Mouse (Mus musculus): ENCODE measurements around the gene Apc2. TPM values are rescaled to one million over a fixed set of nuclear protein-coding genes. Genes with fewer than 3 reads are reported as not detected.

The Apc2 gene
- total RNA-seq, 2 experiments from 2014 or later = 6.0 to 6.2 TPM

- DNase-seq = no peak
Observed at GRCm38 (mm10) chr10:80321670-80322581, 26.1 kb downstream of the Apc2 start.

GRCm38 (mm10) chr10:80322811-80323211, 27.0 kb downstream of the Apc2 start:
- DNase-seq = peak; percentile 36

DNA sequence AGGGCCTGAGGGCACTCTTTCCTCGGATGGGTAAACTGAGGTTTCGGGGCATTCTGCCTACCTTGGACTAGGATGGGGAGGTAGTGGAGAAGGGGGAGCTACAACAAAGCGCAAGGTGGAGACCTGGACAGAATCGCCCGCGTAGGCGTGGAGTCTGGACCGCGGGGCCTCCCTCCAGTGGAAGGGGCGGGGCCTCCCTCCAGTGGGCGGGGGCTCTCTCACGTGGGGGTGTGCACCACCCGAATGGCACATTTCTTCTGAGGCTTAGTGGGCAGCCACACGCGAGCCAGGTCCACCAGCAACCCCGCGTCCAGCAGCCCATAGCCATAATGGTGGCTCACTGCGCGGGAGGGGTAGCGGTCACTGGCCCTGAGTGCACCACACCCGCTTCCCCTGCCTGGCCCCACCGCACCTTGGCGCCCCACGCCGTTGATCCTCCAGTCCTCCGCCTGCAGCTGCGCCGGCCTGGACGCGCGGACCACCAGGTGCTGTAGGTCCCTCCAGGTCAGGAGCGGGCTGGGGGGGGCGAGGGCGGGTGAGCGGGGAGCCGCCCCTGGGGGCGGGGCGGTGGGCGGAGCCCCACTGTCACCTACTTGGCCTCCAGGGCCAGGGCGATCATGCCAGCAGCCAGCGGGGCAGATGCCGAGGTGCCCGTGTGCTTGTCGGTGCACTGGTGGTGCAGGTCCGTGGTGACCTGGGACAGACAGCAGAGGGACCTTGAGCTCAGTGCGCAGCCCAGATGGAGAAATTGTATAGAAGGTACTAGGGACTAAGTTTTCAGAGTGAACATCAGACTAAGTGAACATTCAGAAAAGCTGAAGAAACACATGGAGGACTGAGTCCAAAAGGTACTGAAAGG, 27.7 kb downstream of the Apc2 start:
- peak; percentile 74 for DNase-seq

DNA sequence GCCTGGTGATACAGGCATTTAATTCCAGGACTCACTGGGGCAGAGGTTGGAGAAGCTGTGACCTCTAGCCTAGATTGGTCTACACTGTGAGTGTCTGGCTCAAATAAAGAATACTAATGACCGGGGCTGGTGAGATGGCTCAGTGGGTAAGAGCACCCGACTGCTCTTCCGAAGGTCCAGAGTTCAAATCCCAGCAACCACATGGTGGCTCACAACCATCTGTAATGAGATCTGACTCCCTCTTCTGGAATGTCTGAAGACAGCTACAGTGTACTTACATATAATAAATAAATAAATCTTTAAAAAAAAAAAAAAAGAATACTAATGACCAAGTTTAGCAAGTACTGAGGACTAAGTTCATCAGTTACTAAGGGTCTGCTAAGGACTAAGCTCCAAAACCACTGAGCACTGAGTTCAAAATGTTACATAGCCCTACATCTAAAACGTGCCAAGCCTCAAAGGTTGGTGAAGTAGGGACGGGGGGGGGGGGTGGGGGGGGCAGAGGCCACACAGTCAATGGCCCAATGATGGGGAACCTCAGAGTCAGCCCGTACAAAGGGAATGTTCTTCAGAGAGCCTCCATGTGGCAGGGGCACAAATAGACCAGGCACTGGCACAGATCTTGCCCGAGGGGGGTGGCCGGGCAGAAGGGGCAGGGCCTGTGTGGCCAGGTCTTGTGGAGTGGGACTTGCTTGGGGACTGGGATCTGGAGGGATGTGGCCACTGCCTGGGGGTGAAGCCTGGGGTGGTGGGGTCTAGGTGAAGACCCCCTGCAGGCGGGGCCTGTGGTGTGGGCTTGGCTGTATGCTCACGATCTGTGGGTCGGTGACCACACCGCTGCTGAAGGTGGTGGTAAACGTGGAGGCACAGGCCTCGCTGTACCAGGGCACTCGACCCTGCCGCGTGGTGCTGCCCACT, 28.6 kb downstream of the Apc2 start:
- no peak for DNase-seq

DNA sequence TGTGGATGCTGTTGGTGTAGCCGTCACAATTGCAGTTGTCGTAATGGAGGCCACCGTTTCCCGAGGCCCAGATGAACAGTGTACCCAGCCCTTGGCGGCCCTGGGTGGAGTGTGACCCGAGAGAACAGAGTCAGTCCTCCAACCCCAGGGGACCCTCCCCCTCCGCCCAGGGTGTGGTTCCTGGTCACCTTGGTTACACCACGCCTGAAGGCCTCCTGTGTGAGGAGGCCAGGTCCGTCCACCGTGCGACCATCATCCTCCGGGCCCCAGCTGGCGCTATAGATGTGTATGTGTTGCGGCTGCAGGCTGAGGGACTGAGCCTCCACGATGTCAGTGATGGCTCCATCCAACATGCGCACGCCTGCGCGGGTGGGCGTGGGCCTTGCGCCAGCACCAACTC, 29.3 kb downstream of the Apc2 start:
- no peak for DNase-seq

- peak; percentile 95 for DNase-seq
Observed at GRCm38 (mm10) chr10:80329273-80330081, 33.7 kb downstream of the Apc2 start, which contains the start of the genes Pcsk4 and Reep6. Gene Pcsk4, minus strand, starts transcription at chr10:80329498. Gene Reep6, plus strand, starts transcription at chr10:80329953.

GRCm38 (mm10) chr10:80330084-80330483, 34.3 kb downstream of the Apc2 start:
- no peak for DNase-seq

GRCm38 (mm10) chr10:80330888-80331287, 35.1 kb downstream of the Apc2 start:
- DNase-seq = no peak

DNA sequence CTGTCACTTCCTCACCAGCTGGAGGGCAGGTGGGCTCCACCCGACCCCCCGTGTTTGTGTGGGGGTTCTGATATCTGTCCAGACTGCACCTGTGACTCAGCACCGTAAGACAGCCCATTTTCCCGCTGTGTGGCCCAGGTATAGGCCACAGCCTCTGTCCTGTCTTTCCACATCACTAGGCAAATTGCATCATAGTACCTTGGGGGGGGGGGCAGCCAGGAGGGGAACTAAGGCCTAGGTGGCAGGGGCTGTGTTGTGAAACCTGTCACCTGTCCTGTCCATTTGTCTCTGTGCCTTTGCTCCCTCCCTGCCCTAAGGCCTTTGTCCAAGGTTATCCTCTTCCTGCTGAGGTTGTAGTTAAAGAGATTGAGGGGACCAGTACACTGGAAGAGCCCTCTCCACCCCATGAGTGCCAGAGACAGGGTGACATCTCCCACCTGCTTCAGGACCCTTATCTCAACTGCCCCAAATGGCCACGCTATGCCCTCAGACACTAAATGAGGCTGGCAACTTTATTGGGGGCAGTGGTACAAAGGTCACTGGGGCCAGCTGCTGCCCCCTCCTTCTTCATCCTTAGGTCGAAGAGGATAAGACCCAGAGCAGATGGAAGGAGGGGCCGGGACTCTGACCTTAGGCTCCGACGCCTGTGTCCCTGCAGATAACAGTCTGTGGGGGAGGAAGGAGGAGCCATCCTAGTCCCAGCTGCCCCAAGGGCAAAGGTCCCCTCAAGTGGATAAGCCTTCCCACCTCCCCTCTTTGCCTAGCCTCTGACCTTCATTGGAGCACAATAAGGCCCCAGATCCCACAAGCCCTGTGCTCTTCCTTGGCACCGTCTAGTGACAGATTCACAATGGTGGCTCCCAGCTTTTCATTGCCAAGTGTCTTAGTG, 36.1 kb downstream of the Apc2 start:
- DNase-seq = no peak

GRCm38 (mm10) chr10:80332525-80332989, 36.8 kb downstream of the Apc2 start:
- DNase-seq = no peak

DNA sequence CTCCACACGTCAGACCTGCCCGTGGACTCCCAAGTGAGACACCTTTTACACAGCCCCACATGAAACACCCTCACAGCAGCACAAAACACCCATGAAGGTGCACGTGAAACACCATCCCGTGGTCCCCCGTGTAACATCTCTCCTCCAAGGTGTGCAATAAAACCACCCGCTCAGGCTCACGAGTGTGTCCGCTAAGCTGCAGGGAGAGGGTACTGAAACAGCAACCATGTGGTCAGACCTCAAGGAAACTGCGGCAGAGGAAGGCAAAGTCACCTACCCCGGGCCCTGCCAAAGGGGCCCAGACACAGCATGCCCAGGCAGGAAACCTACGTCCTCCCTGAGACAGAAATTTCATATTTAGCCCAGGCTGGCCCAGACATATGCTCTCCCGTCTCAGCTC, 40.5 kb downstream of the Apc2 start:
- no peak for DNase-seq

GRCm38 (mm10) chr10:80339941-80340750, 44.4 kb downstream of the Apc2 start:
- peak; percentile 92 for DNase-seq

DNA sequence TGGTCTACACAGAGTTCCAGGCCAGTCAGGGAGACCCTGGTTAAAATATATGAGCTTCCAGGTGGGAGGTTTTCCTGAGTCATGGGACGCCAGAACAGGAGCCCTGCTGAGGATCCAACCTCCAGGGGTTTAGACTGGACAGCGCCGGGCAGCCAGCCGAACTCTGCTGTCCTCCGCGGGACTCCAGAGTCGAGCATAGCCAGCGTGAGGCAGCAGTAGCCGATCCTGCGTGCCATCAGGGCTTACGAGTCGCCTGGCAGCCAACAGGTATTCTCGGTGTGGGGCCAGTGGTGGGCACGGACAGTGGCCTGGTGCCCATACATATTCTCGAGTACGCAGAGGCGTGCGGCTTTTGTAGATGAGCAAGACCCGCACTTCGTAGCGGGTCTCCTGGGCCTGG, 45.2 kb downstream of the Apc2 start:
- no peak for DNase-seq

DNA sequence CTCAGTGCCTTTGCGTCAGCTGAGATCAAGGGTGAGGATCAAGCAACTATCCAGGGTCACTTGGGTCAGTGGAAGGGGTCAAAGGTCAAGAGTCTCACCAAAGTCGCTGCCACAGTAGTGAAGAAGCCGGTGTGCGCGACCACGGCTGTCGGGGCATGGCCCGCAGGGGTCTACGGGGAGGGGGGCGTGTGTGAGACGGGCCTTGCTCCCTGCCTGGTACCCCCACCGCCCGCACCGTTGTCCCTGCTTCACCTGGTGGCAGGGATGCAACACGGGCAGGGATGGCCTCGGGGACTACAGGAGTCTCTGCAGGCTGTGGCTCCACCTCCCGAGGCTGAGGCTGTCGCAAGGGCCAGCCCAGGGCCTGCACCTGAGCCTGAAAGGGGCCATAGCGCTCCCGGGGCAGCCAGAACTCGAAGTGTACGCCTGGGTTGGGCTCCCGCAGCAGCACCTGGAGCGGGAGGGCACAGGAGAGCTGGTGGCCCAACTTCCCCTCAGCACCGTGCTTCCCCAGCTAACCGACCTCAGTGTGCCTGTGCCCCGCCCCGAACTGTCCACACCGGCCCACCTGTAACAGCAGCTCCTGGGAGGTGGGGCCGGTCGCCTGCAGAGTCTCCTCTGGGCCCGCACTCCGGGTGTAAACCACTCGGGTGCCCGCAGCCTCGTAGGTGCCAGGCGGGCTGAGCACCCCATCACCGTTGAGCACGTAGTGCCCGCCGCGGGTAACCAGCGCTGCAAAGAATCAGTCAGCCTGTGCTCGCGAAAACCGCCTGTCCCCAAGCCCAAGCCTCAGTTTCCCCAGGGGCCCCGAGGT, 45.9 kb downstream of the Apc2 start:
- DNase-seq = no peak

DNA sequence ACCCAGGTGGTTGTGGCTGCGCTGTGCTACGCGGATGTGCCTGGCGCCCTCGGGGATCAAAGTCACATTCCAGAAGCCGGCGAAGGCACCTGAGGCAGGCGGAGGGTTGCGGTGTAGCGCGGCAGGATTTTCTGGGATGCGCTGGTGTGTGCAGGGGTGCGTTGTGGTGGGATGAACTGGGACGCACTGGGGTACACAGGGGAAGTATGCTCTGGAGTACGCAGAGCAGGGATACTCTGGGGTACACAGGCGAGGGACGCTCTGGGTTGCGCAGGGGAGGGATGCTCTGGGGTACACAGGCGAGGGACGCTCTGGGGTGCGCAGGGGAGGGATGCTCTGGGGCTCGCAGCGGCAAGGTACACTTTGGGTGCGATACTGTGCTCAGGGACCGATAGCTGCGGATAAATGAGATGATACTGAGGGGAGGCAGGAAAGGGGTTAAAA, 46.5 kb downstream of the Apc2 start:
- no peak for DNase-seq

GRCm38 (mm10) chr10:80342749-80343424, 47.1 kb downstream of the Apc2 start:
- peak; percentile 59 for DNase-seq

GRCm38 (mm10) chr10:80343425-80343895, 47.7 kb downstream of the Apc2 start:
- DNase-seq = no peak
